Mouse (Mus musculus) hematopoietic stem cell, adult 5-6 weeks (primary cell): Measurements from ENCODE around the gene Kcnk2. TPM values are rescaled to one million over a fixed set of nuclear protein-coding genes. Genes with fewer than 3 reads are reported as not detected.

ENCODE experiments used
- ATAC-seq, 2 experiments: fragments of 125-278 bp in 1 of 2; replicated peaks in 1 of 2; 2 replicates each; pipeline ENCODE4 v1.8.0; 2016 to 2017; ENCODE audit warnings: inconsistent platforms in 2 of 2, mild to moderate bottlenecking in 2 of 2, moderate number of reproducible peaks in 2 of 2, low read depth in 1 of 2, moderate TSS enrichment in 1 of 2; ENCODE audit not compliant: low FRiP score in 2 of 2, poor library complexity in 2 of 2, severe bottlenecking in 2 of 2, insufficient read depth in 1 of 2, low TSS enrichment in 1 of 2
- total RNA-seq: library from RNA; stranded (forward); fragments of 172-1452, 232-1000 nt; gene quantifications from 2 replicates; pipeline ENCODE4 v1.2.3, GENCODE M21; 2017

Gene Kcnk2
- total RNA-seq, result not detected in 2 replicates

DNA sequence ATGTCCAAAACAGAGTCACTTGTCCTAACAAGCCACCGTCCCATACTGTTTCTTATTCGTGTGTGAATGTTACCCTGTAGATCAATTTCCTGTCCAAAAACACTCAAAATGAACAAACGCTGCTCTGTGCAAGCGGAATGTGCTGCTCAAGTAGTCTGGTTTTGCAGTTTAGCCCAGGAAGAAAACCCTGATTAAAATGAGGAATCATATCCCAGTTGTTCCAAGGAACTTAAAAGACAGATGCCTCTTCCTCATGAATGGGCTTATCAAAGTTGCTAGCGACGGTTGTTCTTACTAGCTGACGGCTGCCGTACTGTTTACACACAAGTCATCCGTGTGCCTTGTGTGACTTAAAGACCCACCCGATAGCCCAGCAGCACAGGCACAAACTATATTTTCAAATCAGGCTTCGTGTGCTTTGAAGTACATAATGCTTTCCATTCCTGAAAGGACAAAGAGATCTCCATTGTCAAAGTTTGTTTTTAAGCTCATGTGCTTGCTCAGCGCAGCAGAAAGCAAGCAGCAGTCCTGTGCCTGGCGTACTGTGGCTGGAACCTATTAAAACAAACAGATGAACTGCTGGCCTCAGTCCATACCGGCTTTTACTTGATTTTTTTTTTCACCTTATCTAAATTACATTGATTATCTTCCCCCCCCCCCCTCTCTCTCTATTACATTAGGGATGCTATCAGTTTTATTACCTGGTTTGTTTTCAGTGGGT lies at the start of gene Kcnk2:
Gene Kcnk2, minus strand, starts transcription at position 51 of the 721 bp plus-strand sequence.
- ATAC-seq, result no peak

DNA sequence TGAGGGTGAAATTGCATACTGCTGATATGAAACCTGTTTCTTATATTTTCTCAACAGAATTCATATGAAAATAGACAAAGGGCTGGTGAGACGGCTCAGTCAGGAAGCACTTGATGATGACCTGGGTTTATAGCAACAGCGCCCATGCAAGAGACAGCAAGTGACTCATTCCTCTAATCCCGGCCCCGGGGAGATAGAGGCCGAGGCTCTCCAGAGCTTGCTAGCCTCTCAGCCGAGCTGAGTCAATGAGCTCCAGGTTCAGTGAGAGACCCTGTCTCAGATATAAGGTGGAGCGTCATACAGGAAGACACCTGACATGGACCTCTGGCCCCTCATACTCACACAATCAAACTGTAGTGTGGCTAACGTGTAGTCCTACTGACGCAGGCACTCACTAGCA lies 38.7 kb upstream of the Kcnk2 start:
- ATAC-seq, result no peak

DNA sequence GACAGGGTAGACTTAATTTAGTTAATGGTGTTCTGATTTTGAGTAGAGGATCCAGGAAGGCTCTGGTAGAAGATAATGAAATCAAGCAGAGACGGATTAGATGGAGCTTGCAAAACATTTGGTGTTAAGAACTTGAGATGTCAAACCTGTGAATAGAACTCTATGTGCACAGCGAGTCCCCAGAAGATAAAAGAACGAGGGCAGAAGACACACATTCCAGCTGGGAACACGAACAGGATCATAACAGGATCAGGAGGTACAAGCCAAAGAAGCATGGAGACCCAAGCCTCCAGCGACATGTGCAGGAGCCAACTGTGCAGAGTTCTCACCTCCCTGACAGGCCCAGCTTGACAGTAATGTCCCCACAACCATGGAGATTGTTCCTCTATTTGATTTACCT lies 35.1 kb upstream of the Kcnk2 start:
- no peak for ATAC-seq

GRCm38 (mm10) chr1:189435452-189435851 lies 33.4 kb upstream of the Kcnk2 start:
- ATAC-seq, result no peak

DNA sequence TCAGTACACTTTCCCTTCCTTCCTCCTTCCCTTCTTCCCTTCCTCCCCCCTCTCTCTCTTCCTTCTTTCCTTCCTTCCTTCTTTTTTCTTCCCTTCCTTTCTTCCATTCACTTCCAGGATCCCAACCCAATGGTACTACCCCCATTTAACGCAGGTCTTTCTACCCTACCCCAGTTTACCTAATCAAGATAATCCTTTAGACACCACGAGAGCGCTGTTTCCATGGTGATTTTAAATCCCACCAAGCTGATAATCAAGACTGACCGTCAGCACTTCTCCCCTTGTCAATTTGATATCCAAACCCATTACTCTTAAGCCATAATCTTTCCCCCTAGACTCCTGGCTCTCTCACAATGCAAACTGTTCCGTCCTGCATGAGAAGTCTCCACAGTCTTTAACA lies 29.4 kb upstream of the Kcnk2 start:
- no peak for ATAC-seq

- no peak for ATAC-seq
Observed at GRCm38 (mm10) chr1:189430534-189430933, 28.5 kb upstream of the Kcnk2 start.

DNA sequence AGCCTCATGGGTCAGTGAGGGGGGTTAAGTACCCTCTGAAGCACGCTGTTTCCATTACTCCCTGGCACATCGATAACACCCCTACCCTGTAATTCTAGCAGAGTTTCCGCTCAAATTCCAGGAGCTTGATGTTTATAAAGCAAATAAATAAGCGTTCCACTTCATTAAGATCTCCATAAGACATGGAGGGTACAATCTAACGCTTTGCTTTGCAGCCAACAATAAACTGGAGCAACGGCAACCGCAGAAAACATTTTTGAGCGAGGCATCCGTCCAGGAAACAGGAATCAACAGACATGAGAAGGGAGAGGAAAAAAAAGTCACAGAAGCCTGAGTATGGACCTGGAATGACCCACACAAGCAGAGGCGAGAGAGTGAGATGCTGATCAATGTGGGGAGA lies 27.5 kb upstream of the Kcnk2 start:
- ATAC-seq, result no peak

DNA sequence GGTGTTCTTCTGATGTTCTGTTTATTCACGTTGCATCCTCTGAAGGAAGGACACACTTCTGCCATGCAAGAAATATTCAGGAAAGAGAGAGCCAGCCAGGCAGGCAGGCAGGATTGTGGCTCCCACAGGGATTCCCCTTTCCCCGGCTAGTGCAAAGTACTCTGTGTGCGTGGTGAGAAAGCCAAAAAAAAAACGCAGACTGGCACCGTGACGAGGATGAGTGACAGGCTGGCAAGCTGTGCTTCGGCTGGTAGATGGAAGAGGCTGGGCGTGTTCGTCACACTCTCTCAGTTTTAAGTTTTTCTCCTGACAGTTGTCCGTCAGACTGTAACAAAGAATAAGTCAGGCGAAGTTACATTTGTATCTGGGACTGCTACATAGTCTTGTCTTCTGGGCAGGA lies 24.2 kb upstream of the Kcnk2 start:
- no peak for ATAC-seq

DNA sequence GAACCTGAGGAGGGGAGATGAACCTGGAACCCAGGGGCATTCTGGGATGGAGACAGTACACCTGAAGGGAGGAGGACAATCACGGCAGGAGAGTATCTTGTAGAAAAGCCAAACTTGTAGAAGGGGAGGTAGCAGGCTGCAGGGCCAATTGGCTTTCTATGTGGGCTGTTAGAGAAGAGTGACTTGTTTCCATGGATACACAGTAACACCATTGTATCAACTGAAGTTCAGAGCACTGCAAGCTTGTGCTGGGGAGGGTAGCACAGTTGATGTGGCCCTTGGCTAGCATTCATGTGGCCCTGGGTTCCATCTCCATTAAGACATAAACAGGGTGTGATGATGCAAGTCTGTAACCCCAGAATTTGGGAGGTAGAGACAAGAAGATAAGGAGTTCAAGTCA lies 17.8 kb upstream of the Kcnk2 start:
- ATAC-seq, result no peak

DNA sequence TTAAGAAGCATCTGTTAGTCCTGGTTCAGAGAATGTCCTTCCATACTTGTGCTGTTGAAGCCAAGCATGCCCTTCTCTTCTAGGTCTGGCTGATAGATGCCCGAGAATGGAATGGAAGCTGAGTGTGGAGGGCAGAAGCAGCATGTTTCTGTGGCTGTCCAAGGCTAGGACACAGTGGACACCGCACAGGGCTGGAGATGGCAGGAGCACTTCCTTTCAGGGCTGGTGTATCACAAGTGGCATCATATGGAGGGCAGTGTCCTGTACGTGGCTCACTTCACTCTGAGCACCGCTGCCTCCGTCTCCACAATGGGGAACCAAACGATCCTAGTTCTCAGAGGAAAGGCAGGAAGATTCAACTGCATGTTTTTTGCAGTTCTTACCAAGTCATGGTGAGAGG lies 7.8 kb upstream of the Kcnk2 start:
- no peak for ATAC-seq

DNA sequence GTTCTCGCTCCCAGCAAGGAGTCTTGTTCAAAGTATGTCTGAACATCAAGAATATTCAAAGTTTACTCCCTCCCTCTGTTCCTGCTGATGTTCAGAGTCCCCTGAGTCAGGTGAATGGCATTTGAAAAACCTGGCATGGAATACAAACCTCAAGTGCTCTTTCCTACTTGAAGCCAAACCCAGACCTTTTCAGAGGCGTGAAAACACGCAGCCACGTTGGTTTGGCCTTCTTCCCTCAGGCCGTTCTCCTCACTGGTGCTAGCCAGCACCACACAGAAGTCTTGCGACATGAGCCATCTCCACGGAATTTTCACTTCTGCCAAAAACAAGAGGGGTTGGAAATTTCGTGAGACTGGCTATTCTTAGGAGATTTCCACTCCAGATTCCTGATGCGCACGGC lies 3.1 kb upstream of the Kcnk2 start:
- ATAC-seq, result no peak

- no peak for ATAC-seq
Observed at GRCm38 (mm10) chr1:189403546-189403945, 1.5 kb upstream of the Kcnk2 start.

GRCm38 (mm10) chr1:189403139-189403538 lies 1.1 kb upstream of the Kcnk2 start:
- ATAC-seq, result no peak

GRCm38 (mm10) chr1:189386848-189387247 lies 15.2 kb downstream of the Kcnk2 start:
- no peak for ATAC-seq

GRCm38 (mm10) chr1:189386141-189386540 lies 15.9 kb downstream of the Kcnk2 start:
- no peak for ATAC-seq

DNA sequence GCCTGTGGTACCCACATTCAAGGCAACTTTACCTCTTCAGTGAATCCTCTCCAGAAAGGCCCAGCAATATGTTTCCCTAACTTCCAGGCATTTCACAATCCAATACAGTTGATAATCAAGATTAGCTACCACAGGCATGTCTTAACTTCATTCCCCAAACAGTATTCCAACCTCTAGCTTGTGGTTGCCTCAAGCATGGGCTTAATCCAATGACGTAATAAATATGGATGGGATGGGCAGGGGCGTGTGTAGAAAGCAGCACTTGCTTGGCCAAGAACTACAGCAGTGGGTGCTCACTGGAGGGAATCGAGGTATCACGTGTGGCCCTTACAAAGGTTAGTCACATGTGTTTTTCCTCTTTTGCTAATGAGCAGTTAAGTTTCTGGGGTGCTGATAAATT lies 34.4 kb downstream of the Kcnk2 start:
- ATAC-seq, result no peak

DNA sequence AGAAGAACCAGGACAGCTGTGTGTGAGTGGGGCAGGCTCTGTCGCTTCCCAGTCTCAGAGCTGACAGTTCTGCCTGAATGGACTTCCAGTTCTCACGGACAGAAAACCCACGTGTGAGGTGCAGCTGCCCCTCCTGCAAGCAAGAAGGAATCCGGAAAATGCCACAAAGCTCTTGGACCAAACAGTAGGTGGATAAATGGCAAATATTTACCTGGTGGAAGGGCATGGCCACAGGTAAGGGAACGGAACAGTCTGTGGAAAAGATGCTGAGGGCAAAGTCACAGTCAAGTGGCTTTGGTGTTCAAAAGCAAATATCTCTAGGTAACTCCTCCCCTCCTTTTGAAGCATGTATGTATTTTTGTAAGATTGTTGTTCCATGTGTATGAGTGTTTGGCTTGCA lies 37.9 kb downstream of the Kcnk2 start:
- ATAC-seq, result no peak

GRCm38 (mm10) chr1:189362579-189362978 lies 39.5 kb downstream of the Kcnk2 start:
- ATAC-seq, result no peak

DNA sequence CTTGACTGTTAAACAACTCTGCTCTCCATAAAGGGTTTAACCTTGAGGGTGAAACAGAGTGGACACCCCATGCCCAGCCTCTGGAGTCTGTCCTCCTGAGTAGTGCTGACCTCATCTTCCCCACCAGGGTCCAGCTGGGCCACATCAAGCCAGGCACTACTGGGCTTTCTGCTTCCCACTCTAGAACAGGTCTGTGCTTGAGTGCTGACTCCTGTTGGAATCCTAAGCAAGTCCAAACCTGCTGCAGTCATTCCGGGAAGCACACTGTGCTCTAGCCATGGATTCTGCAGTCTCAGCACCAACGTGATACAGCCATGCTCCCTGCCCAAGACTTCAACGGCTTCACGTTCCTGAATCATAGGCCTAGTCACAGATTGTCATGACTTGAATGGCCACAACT lies 42.4 kb downstream of the Kcnk2 start:
- no peak for ATAC-seq
